Mouse (Mus musculus): ENCODE results near the gene Nmnat2. TPM values are rescaled to one million over a fixed set of nuclear protein-coding genes. Genes with fewer than 3 reads are reported as not detected.
"Not testable (repeated sequence)": the region's sequence is repeated elsewhere in the genome, so short reads cannot be mapped to it uniquely, and the experiment has no call there.

Gene Nmnat2
- polyA plus RNA-seq, 1 experiment = 0.34 TPM

DNA sequence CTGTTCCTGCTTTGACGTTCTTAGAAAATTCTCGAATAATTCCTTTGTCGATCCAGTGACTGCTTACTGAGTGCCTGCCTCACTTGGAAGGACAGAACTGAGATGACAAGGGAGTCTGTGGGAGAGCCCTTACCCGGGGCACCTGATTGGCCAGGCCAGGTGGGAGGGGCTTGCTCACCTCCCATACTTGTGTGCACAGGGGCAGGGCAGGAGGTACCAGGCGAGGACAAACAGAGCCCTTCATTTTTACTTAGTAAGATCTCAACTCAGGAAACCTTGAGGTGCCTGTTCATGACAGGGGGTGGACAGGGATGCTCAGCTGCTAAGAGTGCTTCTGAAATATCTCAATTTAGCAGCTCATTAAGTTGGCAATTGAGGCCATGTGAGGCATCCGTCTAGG lies 121.2 kb downstream of the Nmnat2 start:
- Histone ChIP-seq H3K27me3 (replicated peaks) (peaks cover 44% of the 10 kb centered on the region), H3K4me3 (replicated peaks) (no peak overlapping the region), H3K4me1 (peaks cover 4% of the 10 kb centered on the region; the same call in 1 of the 2 replicates), H3K36me3 (replicated peaks; ENCODE audit: low read length) (no peaks in the 10 kb centered on the region), H3K9me3 (peaks cover 7% of the 10 kb centered on the region)
- TF ChIP-seq FLI1 (IDR thresholded peaks at IDR 0.05; ENCODE audit: low read length) (no peak), GATA1 (IDR thresholded peaks at IDR 0.05; ENCODE audit: borderline replicate concordance, low read length) (no peak)

DNA sequence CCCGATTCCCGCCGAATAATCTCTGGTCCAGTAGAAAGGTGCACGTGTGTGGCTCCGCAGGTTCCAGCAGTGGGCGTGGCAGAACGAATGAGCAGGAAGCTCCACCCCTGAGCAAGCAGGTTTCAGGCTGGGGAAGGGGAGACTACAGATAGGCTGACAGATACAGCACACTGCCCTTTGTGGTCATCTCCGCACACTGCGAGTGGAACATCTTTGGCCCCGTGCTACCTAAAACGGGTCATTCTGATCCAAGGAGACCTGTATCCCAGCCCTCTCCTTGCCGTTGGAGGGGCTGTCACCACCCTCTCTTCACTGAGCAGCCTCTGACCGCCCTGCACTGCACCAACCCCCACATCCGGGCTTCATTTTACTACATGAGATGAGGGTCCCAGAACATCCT lies 128.4 kb downstream of the Nmnat2 start:
- not testable (repeated sequence) for H3K9me3 ChIP-seq; H3K4me3 ChIP-seq (replicated peaks); H3K36me3 ChIP-seq (replicated peaks; ENCODE audit: low read length); H3K27me3 ChIP-seq (replicated peaks)
- peaks cover 30% of the 10 kb centered on the region for H3K4me1 ChIP-seq

DNA sequence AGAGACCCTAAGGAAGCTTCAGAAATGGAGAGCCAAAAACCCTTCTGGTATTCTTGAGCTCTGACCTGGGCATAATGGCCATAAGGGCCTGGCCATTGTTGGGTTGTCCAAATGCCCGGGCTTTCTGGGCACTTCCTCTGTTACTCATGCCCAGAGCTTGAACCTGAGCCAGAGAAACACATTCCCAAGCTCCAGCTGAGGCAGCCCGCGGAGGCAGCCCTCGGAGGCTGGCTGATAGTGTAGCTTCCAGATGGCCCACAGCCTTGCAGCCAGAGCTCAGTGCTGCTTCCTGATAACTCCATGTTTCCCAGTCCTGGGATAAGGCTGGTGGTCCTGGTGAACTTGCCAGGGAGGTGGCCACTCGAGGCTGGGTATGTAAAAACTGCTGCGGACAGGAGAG lies 129.4 kb downstream of the Nmnat2 start:
- no peaks in the 10 kb centered on the region for H3K27me3 ChIP-seq (replicated peaks)
- no peak for TF ChIP-seq GATA1 (IDR thresholded peaks at IDR 0.05; ENCODE audit: borderline replicate concordance, low read length)
- no peak for TF ChIP-seq FLI1 (IDR thresholded peaks at IDR 0.05; ENCODE audit: low read length)
- no peaks in the 10 kb centered on the region for H3K9me3 ChIP-seq
- no peaks in the 10 kb centered on the region for H3K36me3 ChIP-seq (replicated peaks; ENCODE audit: low read length)
- no peak overlapping the region for H3K4me3 ChIP-seq (replicated peaks)
- H3K4me1 ChIP-seq = peaks cover 30% of the 10 kb centered on the region

DNA sequence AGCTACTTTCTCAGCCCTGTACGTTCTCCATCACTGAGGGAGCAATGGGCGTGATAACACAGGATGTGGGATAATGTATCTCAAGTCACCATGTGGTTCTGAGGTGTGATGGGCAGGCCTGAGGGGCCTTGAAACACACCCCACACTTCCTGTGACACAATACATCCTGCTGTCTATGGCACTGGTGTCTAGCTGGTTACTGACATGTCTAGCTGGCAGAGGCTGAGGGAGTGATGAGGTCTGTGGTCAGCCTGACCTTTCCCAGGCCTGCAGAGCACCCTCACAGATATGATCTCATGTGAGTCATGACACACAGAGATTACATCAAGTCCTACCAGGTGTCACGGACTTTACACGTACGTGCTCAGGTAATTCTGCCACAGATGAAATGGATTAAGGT lies 130.4 kb downstream of the Nmnat2 start:
- no peaks in the 10 kb centered on the region for H3K9me3 ChIP-seq
- H3K4me3 ChIP-seq (replicated peaks) = peak overlapping the region; percentile 64
- H3K36me3 ChIP-seq (replicated peaks; ENCODE audit: low read length) = no peaks in the 10 kb centered on the region
- H3K27me3 ChIP-seq (replicated peaks) = no peaks in the 10 kb centered on the region
- TF ChIP-seq FLI1 (IDR thresholded peaks at IDR 0.05; ENCODE audit: low read length) (no peak), GATA1 (IDR thresholded peaks at IDR 0.05; ENCODE audit: borderline replicate concordance, low read length) (no peak; the same call in 2 of the 3 replicates)
- peaks cover 38% of the 10 kb centered on the region for H3K4me1 ChIP-seq

DNA sequence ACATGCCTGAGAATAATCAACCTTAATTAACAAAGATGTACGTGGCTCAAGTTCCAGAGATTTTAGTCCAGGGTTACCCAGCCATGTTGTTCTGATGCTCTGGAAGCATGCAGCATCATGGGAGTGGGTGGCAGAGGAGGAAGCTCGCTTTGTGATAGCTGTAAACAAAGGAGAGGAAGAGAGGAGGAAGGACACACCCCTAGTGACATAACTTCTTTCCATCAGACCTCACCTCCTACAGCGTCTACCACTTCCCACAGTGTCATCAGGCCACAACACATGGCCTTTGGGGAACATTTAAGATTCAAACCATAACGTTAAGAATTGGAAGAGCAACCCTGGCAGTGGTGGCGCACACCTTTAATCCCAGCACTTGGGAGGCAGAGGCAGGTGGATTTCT lies 133.0 kb downstream of the Nmnat2 start:
- Histone ChIP-seq H3K27me3 (replicated peaks) (peaks cover 2% of the 10 kb centered on the region), H3K36me3 (replicated peaks; ENCODE audit: low read length) (no peaks in the 10 kb centered on the region), H3K4me1 (peaks cover 60% of the 10 kb centered on the region), H3K9me3 (no peaks in the 10 kb centered on the region), H3K4me3 (replicated peaks) (no peak overlapping the region)
- TF ChIP-seq GATA1 (IDR thresholded peaks at IDR 0.05; ENCODE audit: borderline replicate concordance, low read length) = no peak
- no peak for TF ChIP-seq FLI1 (IDR thresholded peaks at IDR 0.05; ENCODE audit: low read length)

DNA sequence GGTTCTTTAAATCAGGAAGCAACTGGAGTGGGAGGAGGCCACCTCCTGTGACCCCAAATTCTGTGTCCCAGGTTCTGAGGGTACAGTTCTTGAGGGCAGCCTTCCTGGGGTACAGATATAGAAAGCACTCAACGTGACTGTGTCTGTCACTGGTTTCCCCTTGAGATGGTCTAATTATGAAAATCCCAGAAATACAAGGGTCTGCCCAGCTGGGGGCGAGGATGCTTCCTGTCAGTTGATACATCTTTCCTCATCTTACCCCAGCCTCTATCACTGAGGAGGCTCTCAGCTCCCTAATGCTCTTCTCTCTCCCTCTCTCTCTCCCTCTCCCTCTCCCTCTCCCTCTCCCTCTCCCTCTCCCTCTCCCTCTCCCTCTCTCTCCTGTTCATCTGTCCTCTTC lies 135.3 kb downstream of the Nmnat2 start:
- H3K4me1 ChIP-seq = peaks cover 57% of the 10 kb centered on the region
- H3K4me3 ChIP-seq (replicated peaks) = no peak overlapping the region
- no peaks in the 10 kb centered on the region for H3K36me3 ChIP-seq (replicated peaks; ENCODE audit: low read length)
- H3K9me3 ChIP-seq = no peaks in the 10 kb centered on the region
- TF ChIP-seq FLI1 (IDR thresholded peaks at IDR 0.05; ENCODE audit: low read length) (no peak), GATA1 (IDR thresholded peaks at IDR 0.05; ENCODE audit: borderline replicate concordance, low read length) (no peak)
- peaks cover 16% of the 10 kb centered on the region for H3K27me3 ChIP-seq (replicated peaks)

DNA sequence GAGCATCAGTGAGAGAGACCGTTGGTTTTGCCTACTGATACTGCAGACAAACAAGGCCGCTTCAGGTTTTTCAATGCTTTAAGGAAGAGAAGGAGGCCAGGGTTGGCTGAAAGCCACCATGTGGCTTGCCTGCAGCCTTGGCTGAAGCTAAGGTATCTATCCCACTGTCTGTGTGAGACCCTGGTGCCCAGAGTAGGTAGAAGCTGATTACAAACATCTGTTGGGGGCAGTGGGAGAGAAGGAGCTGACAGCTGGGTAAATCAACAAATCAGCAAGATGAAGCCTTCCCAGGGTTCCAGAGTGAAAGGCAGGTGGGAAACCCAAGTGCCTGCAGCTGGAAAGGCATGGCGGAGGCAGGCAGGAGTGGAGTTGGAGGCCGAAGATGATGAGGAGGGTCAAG lies 136.0 kb downstream of the Nmnat2 start:
- H3K36me3 ChIP-seq (replicated peaks; ENCODE audit: low read length) = no peaks in the 10 kb centered on the region
- peaks cover 17% of the 10 kb centered on the region for H3K27me3 ChIP-seq (replicated peaks)
- no peak overlapping the region for H3K4me3 ChIP-seq (replicated peaks)
- TF ChIP-seq GATA1 (IDR thresholded peaks at IDR 0.05; ENCODE audit: borderline replicate concordance, low read length) (no peak), FLI1 (IDR thresholded peaks at IDR 0.05; ENCODE audit: low read length) (no peak)
- peaks cover 51% of the 10 kb centered on the region for H3K4me1 ChIP-seq
- H3K9me3 ChIP-seq = no peaks in the 10 kb centered on the region

DNA sequence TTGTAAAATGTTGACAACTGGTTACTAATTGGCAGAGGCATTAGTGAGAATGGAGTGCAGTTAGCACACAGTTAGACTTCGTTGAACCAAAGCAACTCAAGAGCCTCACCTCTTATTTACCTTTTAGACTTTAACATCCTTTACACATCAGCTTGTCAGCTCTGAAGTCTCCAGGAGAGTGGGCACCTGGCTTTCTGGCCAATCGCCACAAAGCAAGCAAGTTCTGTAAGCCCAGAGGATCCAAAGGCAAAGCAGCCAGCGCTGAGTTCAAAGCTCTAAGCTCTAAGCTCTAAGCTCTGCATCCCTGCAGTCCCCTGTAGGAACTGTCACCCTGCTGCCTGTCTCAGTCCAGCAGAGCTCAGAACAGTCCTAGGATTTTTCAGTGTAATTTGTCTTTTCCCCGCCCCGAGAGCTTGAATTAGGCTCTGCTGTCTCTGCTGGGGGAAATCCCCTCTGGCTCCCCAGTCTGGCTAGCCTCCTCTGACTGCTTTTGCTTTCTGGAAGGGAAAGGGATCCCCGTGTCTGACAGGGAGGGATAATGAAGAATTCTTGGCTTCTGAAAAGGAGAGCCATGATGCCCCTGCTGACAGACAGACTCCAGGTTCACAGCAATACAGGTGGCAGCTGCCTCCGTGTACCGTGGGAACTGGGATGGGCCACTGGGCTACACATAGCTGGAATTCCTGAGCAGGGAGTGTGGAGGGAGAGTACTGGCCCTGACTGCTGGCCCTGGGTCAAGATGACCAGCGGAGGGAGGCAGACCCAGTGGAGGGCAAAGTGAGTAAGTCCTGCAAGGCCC lies 136.8 kb downstream of the Nmnat2 start:
- Histone ChIP-seq H3K27me3 (replicated peaks) (peaks cover 21% of the 10 kb centered on the region), H3K4me3 (replicated peaks) (no peak overlapping the region), H3K36me3 (replicated peaks; ENCODE audit: low read length) (no peaks in the 10 kb centered on the region), H3K9me3 (no peaks in the 10 kb centered on the region), H3K4me1 (peaks cover 43% of the 10 kb centered on the region)
- TF ChIP-seq FLI1 (IDR thresholded peaks at IDR 0.05; ENCODE audit: low read length) (no peak), GATA1 (IDR thresholded peaks at IDR 0.05; ENCODE audit: borderline replicate concordance, low read length) (no peak)

DNA sequence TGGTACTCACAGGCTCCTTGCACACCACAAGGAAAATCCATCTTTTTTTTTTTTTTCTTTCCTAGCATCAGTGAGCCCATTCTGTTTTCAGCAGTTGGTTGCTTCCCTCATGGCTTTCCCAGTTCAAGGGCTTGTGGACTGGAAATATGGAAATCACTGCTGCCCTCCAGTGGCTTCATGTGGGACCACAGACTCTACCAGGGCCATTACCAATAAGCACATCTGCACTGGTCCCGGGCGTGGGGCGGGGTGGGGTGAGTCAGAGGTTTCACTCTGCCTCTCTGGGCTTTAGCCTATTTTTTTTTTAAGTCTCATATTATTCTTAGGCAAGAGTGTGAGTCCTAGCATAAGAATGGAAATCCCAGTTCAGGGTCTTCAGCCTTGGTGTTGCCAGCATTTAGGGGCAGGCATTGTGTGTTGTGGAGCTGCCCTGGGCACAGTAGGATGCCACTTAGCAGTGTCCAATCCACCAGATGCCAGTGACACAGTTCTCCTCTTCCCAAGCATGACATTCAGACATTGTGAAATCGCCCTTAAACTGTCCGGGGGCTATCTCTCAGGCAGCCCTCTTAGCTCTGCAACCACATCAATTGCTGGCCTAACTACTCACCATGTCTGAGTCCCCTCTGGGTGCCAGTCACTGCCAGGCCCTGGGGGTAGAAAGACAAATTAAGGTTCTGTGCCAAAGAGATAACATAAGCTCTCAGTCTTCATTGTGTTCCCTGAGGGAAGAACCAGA lies 137.6 kb downstream of the Nmnat2 start:
- H3K4me1 ChIP-seq = peaks cover 42% of the 10 kb centered on the region
- H3K36me3 ChIP-seq (replicated peaks; ENCODE audit: low read length) = no peaks in the 10 kb centered on the region
- H3K27me3 ChIP-seq (replicated peaks) = peaks cover 21% of the 10 kb centered on the region
- TF ChIP-seq GATA1 (IDR thresholded peaks at IDR 0.05; ENCODE audit: borderline replicate concordance, low read length) = no peak
- no peak for TF ChIP-seq FLI1 (IDR thresholded peaks at IDR 0.05; ENCODE audit: low read length)
- no peaks in the 10 kb centered on the region for H3K9me3 ChIP-seq
- H3K4me3 ChIP-seq (replicated peaks) = no peak overlapping the region

DNA sequence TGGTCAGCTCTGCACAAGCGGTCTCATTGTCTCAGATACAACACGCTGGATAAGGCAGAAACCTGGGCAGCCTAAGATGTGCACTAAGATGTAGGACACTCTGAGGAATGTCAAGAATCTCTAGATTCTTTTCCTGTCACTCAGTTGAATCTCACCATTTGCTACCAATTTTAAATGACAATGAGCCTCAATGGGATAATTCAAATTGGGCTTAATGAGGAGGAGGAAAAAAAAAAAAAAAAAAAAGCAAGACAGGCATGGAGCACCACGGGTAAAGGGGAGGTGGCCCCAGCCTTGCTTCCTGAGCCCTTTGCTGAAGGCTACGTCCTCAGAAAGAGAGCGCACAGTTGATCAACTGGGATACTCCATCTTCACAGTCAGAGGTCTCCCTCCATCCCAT lies 138.4 kb downstream of the Nmnat2 start:
- H3K36me3 ChIP-seq (replicated peaks; ENCODE audit: low read length) = no peaks in the 10 kb centered on the region
- peaks cover 24% of the 10 kb centered on the region for H3K27me3 ChIP-seq (replicated peaks)
- TF ChIP-seq FLI1 (IDR thresholded peaks at IDR 0.05; ENCODE audit: low read length) (no peak), GATA1 (IDR thresholded peaks at IDR 0.05; ENCODE audit: borderline replicate concordance, low read length) (no peak)
- peaks cover 38% of the 10 kb centered on the region for H3K4me1 ChIP-seq
- no peaks in the 10 kb centered on the region for H3K9me3 ChIP-seq
- peak overlapping the region; percentile 7 for H3K4me3 ChIP-seq (replicated peaks)

Data from megakaryocyte, embryonic 14.5 days (primary cell).